Comparison of ENCODE assay signal across 11 mouse cellular contexts in the genomic region with DNA sequence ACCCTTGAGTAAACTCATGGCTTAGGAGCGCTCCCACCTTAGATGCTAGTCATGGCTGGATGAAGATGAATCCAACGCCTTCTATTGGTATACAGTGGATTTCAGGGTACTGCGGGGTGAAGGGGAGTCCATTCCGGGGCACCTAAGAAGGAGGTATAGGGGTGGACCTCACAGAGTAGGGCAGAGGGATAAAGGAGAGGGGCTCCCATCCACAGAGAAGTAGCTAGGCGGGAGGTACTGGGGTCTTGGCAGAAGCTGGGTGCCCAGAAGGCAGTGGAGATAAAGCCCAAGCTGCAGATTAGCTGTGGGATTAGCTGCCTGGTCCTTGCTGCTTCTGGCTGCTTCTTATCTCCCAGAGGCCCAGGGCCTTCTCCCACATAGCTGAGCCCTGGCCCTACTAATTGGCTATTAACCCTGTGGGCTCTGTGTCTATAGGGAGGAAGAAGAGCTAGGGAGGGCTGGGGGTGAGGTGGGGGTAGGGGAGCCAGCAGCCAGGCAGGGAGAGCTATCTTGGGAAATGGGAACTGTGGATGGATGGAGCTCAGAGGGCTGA. TPM values are rescaled to one million over a fixed set of nuclear protein-coding genes. Genes with fewer than 3 reads are reported as not detected.
DNase-seq lines count a peak whose midpoint lies in the region; ATAC-seq lines count a peak whose summit lies in the region.
"Had no signal": no experiment of that assay in that cellular context is flagged by ENCODE, and none has a peak within 500 bp of the region (broad histone marks: within the 10 kb centered on the region; RNA-seq: fewer than 3 reads in every experiment).

No protein-coding gene starts in this region.

- no peak overlapping the region for H3K4me3 ChIP-seq in hindbrain, embryonic 10.5 days
- H3K4me3 ChIP-seq in hindbrain, embryonic 16.5 days (ENCODE audit: low read length): no peak overlapping the region
- H3K4me3 ChIP-seq in midbrain, embryonic 14.5 days (replicated peaks; ENCODE audit: low read depth, low read length): no peak overlapping the region
- H3K4me3 ChIP-seq: limb, embryonic 12.5 days had no signal

- peaks cover 48% of the 10 kb centered on the region for H3K4me1 ChIP-seq in hindbrain, embryonic 10.5 days (replicated peaks)
- peaks cover 9% of the 10 kb centered on the region for H3K4me1 ChIP-seq in hindbrain, embryonic 16.5 days (ENCODE audit: control insufficient read depth, insufficient read depth, low read depth, low read length)
- peaks cover 25% of the 10 kb centered on the region for H3K4me1 ChIP-seq in midbrain, embryonic 14.5 days (ENCODE audit: control insufficient read depth, insufficient read depth, low read length)

- WGBS in hindbrain, embryonic 10.5 days: 81% methylated on average over 5 of the region's 5 CpGs
- 78% methylated on average over 5 of the region's 5 CpGs for WGBS in hindbrain, embryonic 16.5 days
- WGBS in midbrain, embryonic 14.5 days: 42% methylated on average over 5 of the region's 5 CpGs

- no peaks in the 10 kb centered on the region for H3K9me3 ChIP-seq in hindbrain, embryonic 10.5 days
- no peaks in the 10 kb centered on the region for H3K9me3 ChIP-seq in hindbrain, embryonic 16.5 days (ENCODE audit: control insufficient read depth, low read length)
- H3K9me3 ChIP-seq in midbrain, embryonic 14.5 days (ENCODE audit: control insufficient read depth, low read length): no peaks in the 10 kb centered on the region
- H3K9me3 ChIP-seq: limb, embryonic 12.5 days had no signal

- DNase-seq in hindbrain, embryonic 10.5 days (ENCODE audit: low spot score): no peak
- peak; percentile 72 for DNase-seq in liver
- peak; percentile 72 for DNase-seq in midbrain, embryonic 14.5 days
- DNase-seq in right cerebral cortex, adult 2 months (ENCODE audit: low spot score in 2 of 2): no peak
- no peak for DNase-seq in urinary bladder, adult 18-20 months (ENCODE audit: low spot score in 2 of 2)
- DNase-seq: cerebellum, adult 9-10 months; kidney, adult 18-20 months; layer of hippocampus, adult 9-11 months had no signal

- H3K36me3 ChIP-seq in hindbrain, embryonic 10.5 days: no peaks in the 10 kb centered on the region
- no peaks in the 10 kb centered on the region for H3K36me3 ChIP-seq in hindbrain, embryonic 16.5 days (ENCODE audit: control insufficient read depth, insufficient read depth, low read length)
- H3K36me3 ChIP-seq in midbrain, embryonic 14.5 days (ENCODE audit: control insufficient read depth, insufficient read depth, low read length): no peaks in the 10 kb centered on the region
- H3K36me3 ChIP-seq: limb, embryonic 12.5 days had no signal

- no peak overlapping the region for H3K9ac ChIP-seq in hindbrain, embryonic 16.5 days (ENCODE audit: low read depth, low read length)
- H3K9ac ChIP-seq in midbrain, embryonic 14.5 days (replicated peaks; ENCODE audit: low read length): no peak overlapping the region; the same call in 1 of the 2 replicates
- H3K9ac ChIP-seq: limb, embryonic 12.5 days had no signal

- H3K27ac ChIP-seq in hindbrain, embryonic 10.5 days: peak overlapping the region; percentile 45; the same call in 1 of the 2 replicates
- H3K27ac ChIP-seq in hindbrain, embryonic 16.5 days (ENCODE audit: low read depth, low read length): no peak overlapping the region
- H3K27ac ChIP-seq in midbrain, embryonic 14.5 days (replicated peaks; ENCODE audit: low read depth, low read length): peak overlapping the region; percentile 79
- H3K27ac ChIP-seq: limb, embryonic 12.5 days had no signal

- H3K4me2 ChIP-seq in hindbrain, embryonic 16.5 days (ENCODE audit: low read length): no peak overlapping the region
- H3K4me2 ChIP-seq in midbrain, embryonic 14.5 days (ENCODE audit: low read length): peak overlapping the region; percentile 6; the same call in 1 of the 2 replicates
- H3K4me2 ChIP-seq: limb, embryonic 12.5 days had no signal

- peaks cover 72% of the 10 kb centered on the region for H3K27me3 ChIP-seq in hindbrain, embryonic 10.5 days (ENCODE audit: insufficient read depth, poor library complexity, severe bottlenecking)
- peaks cover 2% of the 10 kb centered on the region for H3K27me3 ChIP-seq in hindbrain, embryonic 16.5 days (replicated peaks; ENCODE audit: control insufficient read depth, insufficient read depth, low read length)
- no peaks in the 10 kb centered on the region; the same call in 1 of the 2 replicates for H3K27me3 ChIP-seq in midbrain, embryonic 14.5 days (ENCODE audit: control insufficient read depth, insufficient read depth, low read length)

- no peak for ATAC-seq in hindbrain, embryonic 16.5 days
- ATAC-seq in common myeloid progenitor, adult 5-6 weeks (replicated peaks; ENCODE audit: low read depth, poor library complexity, severe bottlenecking): peak; percentile 28; the same call in 1 of the 2 replicates
- peak; percentile 76 for ATAC-seq in midbrain, embryonic 14.5 days (ENCODE audit: low FRiP score, low TSS enrichment)

RNA-seq across cellular contexts. Expression of a gene that starts 13.5 kb away (rescaled TPM):
- polyA plus RNA-seq in hindbrain, embryonic 10.5 days (2016; fragmentation: Nextera tagmentation; extraction: Ambion mirVana): 3.8 and 9.3 TPM in 2 replicates
- polyA plus RNA-seq in hindbrain, embryonic 16.5 days (2015; fragmentation: Nextera tagmentation; extraction: Ambion mirVana): 20.3 and 21.6 TPM in 2 replicates
- total RNA-seq in common myeloid progenitor, adult 5-6 weeks (2017): not detected in 2 replicates
- 16.6 and 34.3 TPM in 2 replicates for polyA plus RNA-seq in midbrain, embryonic 14.5 days (2014; fragmentation: Nextera tagmentation; extraction: Ambion mirVana)

RNA-seq across cellular contexts. Expression of a gene that starts 15.4 kb away (rescaled TPM):
- 25.1 and 29.8 TPM in 2 replicates for polyA plus RNA-seq in hindbrain, embryonic 10.5 days (2016; fragmentation: Nextera tagmentation; extraction: Ambion mirVana)
- polyA plus RNA-seq in hindbrain, embryonic 16.5 days (2015; fragmentation: Nextera tagmentation; extraction: Ambion mirVana): 42.1 and 46.4 TPM in 2 replicates
- 0.92 and 2.1 TPM in 2 replicates for total RNA-seq in common myeloid progenitor, adult 5-6 weeks (2017)
- polyA plus RNA-seq in midbrain, embryonic 14.5 days (2014; fragmentation: Nextera tagmentation; extraction: Ambion mirVana): 39.7 and 44.2 TPM in 2 replicates

RNA-seq across cellular contexts. Expression of a gene that starts 15.6 kb away (rescaled TPM):
- polyA plus RNA-seq in hindbrain, embryonic 10.5 days (2016; fragmentation: Nextera tagmentation; extraction: Ambion mirVana): 8.6 and 20.4 TPM in 2 replicates
- polyA plus RNA-seq in hindbrain, embryonic 16.5 days (2015; fragmentation: Nextera tagmentation; extraction: Ambion mirVana): 50.5 and 52.5 TPM in 2 replicates
- total RNA-seq in common myeloid progenitor, adult 5-6 weeks (2017): 0.32 TPM in 1 of 2 replicates, not detected in the other
- polyA plus RNA-seq in midbrain, embryonic 14.5 days (2014; fragmentation: Nextera tagmentation; extraction: Ambion mirVana): 42.9 and 55.9 TPM in 2 replicates

RNA-seq across cellular contexts. Expression of a gene that starts 28.0 kb away (rescaled TPM):
- 62.3 and 91.2 TPM in 2 replicates for polyA plus RNA-seq in hindbrain, embryonic 10.5 days (2016; fragmentation: Nextera tagmentation; extraction: Ambion mirVana)
- 77.8 and 78.4 TPM in 2 replicates for polyA plus RNA-seq in hindbrain, embryonic 16.5 days (2015; fragmentation: Nextera tagmentation; extraction: Ambion mirVana)
- 61.7 and 73.9 TPM in 2 replicates for total RNA-seq in common myeloid progenitor, adult 5-6 weeks (2017)
- polyA plus RNA-seq in midbrain, embryonic 14.5 days (2014; fragmentation: Nextera tagmentation; extraction: Ambion mirVana): 75.7 and 75.9 TPM in 2 replicates

RNA-seq across cellular contexts. Expression of a gene that starts 42.5 kb away (rescaled TPM):
- 37.9 and 44.2 TPM in 2 replicates for polyA plus RNA-seq in hindbrain, embryonic 10.5 days (2016; fragmentation: Nextera tagmentation; extraction: Ambion mirVana)
- polyA plus RNA-seq in hindbrain, embryonic 16.5 days (2015; fragmentation: Nextera tagmentation; extraction: Ambion mirVana): 25.4 and 26.1 TPM in 2 replicates
- 1.4 and 2.7 TPM in 2 replicates for total RNA-seq in common myeloid progenitor, adult 5-6 weeks (2017)
- polyA plus RNA-seq in midbrain, embryonic 14.5 days (2014; fragmentation: Nextera tagmentation; extraction: Ambion mirVana): 22.0 and 24.1 TPM in 2 replicates

Comparison
In these comparisons a context has a peak if more than half of its experiments do, and no peak if none do; other contexts are left out.
1. DNase-seq: peak in liver (single experiment) and midbrain, embryonic 14.5 days (single experiment); none in hindbrain, embryonic 10.5 days (single experiment), right cerebral cortex, adult 2 months (0 of 2) and urinary bladder, adult 18-20 months (0 of 2).